Mouse (Mus musculus): ENCODE measurements around the gene Pfkfb4.

Pfkfb4 gene

DNA sequence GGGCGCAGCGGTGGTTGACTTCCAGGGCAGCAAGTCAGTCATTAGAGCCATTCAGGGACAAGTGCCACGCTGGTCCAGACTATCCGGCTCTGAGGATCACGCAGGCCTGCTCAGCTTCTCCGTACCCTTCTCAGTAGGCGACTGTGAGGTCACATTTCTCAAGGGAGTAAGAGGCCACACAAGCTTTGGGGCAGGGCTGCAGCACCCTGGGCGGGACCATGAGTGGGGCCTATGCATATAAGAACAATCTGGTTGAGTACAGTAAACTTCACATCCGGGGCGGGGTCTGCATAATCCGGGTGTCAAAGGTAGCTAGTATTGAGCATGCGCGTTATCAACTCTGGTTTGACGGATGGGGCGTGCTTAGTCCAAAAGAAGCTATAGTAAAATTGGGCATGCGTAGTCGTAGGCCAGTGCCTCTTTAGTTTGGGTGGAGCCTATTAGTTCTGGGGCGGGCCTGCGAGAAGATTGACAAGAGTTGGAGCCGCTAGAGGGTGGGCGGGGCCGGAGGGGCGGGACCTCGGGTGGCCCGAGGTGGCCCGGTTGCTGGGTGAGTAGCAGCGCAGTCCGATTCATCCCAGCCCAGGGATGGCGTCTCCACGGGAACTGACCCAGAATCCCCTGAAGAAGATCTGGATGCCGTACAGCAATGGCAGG is at the start of gene Pfkfb4:
Gene Pfkfb4 (plus strand): TSS at position 351 of the 657 bp plus-strand sequence.
- peak; percentile 99 for DNase-seq

DNA sequence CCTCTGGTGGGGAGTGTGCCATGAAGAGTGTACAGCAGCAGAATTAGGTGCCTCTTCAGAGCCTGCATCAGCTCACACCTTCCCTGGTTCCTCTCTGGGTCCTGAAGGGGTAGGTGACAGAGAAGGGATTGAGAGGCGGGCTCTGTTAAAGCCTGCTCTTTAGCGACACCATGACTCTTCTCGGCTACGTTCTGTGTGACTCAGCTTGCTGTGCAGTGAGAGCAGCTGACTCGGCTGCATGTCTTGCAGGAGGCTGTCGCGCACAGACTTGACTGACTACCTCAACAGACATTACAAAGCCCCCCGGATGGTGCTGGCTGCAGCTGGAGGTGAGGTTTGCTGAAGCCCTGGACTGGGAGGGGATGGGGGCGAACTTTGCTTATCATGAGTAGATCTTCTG is 46.5 kb upstream of the Pfkfb4 start:
- DNase-seq = no peak

DNA sequence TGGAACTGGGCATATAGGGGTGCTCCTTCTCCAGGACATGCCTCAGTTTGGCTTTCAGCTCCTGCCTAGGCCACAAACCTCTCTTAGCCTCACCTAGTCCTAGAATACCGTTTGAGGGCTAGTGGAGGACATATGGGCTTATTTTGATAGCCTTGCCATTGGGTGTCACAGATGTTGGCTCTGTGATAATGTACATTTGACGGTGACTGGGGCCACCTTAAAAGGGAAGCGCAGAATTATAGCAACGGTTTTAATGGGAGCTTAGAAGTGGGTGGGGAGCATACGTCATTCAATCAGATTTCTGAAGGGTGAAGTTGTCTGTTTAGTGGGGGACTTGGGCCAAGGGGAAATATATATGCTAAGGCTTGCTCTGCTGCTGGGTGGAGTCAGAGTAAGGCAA is 46.0 kb upstream of the Pfkfb4 start:
- DNase-seq = no peak

DNA sequence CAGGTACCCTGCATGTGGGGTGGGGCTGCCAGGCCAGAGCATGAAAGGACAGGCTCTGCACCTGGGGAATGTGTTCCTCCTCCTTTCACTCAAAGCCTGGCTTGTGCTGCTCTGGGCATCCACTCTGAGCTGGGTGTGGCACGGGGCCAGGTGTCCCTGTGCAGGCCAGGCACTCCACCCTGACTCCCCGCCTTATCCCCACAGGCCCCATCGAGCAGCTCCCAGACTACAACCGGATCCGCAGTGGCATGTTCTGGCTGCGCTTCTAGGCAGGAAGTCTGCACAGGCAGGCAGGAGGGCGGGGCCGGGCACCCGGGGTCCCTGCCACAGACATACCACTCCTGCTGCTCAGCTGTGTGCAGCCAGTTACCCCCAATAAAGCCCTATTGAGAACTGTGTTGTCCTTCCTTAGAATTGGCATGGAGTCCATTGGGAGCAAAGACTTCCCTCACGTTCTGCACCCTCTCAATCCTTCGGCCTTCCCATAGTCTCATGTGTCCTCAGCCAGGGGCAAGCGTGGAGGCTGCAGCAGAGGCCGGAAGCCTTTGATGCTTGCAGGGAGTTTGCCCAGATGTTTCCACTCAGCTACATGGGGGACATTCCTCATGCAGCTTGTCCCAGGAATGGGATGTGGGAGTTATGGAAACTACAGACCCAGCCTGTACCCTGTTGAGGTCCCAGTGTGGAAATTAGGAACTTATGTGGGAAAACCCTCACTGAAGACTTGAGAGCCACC is 42.2 kb upstream of the Pfkfb4 start:
- DNase-seq = peak; percentile 67

DNA sequence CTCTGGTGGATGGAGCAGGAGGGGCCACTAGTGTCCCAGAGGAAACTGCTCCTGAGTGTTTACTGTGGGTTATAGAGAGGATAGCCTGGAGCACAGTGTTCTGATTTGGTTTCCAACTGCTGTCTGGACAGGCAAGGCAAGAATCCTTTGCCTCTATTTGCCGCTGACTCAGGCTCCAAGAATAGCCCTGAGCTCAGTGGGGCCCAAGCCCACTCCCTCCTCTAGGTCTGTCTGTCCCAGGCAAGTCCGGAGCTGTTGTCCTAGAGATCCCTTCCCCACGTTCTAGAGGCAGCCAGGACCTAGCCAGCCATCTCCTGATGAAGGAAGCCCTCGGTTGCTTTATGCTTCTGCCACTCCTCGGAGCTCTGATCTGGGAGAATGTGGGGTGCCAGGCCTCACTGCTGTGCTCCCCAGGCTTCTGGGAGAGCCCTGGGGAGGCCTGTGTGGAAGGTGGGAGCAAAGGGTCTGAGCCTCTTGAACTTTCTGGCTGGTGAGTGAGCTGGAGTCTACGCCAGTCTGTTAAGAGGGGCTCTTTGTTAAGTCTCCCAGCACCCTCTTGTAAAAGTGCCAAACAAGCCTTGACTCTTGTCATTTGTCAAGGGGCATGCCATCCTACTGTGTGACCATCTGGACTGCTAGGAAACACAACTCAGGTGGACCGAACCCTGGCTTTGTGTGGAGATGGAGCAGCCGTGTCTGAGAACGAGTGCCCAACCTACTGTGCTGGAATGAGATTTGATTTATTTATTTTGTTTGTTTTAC is 41.4 kb upstream of the Pfkfb4 start:
- DNase-seq = no peak

DNA sequence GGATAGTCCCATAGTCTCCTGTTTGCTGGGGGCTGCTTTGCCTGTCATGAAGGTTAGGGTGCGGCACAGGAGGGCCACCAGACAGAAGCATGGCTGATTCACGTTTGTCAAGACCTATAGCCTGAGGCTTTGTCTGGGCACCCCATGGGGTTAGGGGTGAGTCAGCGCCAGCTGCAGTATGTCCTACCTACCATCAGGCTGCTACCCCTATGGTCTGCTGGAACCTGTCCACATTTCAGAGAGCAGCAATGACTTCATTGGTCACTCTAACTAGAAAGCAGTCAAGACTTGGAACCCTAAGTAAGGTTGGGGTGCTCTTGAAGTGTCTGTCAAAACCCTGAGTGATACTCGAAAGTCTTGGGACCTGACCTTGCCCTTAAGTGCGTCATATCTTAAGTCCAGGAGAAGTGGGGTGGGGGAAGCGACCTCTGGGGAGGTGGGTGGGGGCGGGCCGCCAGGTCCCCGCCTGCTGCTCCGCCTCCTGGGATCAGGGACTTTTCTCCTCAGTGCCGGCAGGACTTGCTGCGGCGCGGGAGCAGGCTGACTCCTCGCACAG is 38.4 kb upstream of the Pfkfb4 start, which contains the start of gene Col7a1:
Gene Col7a1 (plus strand): TSS at position 506 of the 556 bp plus-strand sequence.
- DNase-seq = no peak

DNA sequence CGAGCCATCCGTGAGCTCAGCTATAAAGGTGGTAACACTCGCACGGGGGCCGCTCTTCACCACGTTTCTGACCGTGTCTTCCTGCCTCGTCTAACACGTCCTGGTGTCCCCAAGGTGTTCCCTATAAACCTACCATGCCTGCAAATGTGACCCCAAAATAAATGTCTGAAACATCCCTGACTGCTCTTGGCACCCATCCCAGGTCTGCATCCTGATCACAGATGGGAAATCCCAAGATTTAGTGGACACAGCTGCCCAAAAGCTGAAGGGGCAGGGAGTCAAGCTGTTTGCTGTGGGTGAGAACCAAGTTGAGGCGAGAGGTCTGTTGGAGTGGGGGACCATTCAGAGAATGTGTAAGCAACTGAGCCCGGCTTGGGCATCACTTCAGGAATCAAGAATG is 36.3 kb upstream of the Pfkfb4 start:
- DNase-seq = no peak

DNA sequence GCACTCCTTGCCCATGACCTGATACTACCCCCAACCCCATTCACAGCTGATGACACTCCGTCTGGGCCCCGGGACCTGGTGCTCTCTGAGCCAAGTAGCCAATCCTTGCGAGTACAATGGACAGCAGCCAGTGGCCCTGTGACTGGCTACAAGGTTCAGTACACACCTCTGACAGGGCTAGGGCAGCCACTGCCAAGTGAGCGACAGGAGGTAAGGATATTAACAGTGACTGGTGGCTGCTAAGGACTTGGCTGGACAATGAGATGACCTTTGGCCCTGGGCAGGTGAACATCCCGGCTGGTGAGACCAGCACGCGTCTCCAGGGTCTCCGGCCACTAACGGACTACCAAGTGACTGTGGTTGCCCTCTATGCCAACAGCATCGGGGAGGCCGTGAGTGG is 35.7 kb upstream of the Pfkfb4 start:
- DNase-seq = no peak

DNA sequence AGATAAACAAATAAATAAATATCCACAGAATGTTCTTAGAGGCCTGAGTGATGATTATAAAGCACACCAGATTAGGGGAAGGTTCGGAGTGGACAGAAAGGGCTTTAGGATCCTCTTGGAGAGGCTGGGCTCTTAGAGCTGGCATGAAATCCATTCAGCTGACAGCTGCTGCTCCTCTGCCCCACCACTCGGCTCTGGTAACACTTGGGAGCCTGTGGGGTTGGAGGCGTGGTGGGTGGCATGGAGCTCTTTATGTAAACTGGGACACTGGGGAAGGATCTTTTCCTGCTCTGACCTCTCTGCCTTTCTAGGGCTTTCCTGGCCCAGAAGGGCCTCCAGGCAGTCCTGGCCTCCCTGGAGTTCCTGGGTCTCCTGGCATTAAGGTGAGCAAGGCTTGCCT is 28.0 kb upstream of the Pfkfb4 start:
- no peak for DNase-seq

DNA sequence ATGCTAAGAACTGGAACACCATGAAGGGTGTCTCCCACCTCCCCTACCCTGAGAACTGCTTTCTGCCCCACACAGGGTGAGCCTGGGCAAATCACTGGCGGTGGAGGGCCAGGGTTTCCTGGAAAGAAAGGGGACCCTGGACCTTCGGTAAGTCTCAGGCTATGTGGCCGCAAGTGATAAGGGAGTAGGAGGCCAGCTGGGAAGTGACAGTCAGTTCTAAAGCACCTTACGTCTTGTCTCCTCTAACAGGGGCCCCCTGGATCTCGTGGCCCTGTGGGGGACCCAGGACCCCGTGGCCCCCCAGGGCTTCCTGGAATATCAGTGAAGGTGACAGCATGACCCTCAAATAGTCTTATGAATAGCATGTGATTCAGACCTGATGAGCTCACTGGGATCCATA is 27.2 kb upstream of the Pfkfb4 start:
- no peak for DNase-seq

DNA sequence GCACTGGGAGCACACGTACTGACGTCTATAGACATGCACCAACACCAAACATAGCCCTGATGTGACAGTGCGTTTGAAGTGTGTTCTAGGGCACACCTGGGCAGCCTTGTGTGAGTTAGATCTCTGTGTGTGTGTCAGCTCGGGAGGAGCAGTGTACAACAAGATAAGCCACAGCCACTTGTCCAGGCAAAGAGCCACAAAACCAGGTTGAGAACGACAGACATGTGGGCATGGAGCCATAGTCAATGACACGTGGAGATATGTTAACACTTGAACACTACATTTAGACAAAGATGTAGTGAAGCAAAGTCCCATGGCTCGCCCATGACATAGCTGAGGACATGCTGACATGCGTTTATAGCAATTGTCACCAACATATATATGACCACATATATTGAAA is 21.0 kb upstream of the Pfkfb4 start:
- DNase-seq = no peak

DNA sequence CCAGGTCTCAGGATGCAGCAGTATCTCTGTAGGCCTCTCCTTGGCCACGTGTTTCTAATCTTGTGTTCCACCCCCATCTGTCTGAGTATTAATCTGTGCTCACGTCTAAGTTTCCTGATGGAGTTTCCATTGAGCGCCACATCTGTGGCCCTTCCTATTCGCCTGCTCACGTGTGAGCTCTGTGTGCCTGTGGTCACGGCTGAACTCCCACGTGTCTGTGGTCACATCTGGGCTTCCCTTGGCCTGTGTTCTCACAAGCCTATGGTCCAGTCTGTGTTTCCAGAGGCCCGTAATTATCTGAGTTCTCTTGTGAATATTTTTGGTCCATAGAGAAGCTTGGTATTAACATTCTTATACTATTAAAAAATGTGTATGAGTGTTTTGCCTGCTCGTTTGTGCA is 15.1 kb upstream of the Pfkfb4 start:
- no peak for DNase-seq

DNA sequence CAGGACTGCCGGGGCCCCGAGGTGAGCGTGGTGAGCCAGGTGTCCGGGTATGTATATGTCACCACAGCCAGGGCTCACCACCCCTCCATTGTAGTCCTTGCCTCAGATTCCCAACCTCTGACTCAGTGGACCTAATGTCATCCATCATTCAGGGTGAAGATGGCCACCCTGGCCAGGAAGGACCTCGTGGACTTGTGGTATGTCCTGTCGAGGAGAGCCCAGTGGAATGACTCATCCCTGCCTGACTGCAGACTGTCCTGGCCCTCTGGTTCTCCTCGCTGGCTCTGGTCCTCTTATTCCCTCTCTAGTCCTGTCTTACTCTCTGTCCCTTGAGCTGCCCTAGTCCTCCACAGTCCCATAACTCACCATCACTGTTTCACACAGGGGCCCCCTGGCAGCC is 13.6 kb upstream of the Pfkfb4 start:
- no peak for DNase-seq

DNA sequence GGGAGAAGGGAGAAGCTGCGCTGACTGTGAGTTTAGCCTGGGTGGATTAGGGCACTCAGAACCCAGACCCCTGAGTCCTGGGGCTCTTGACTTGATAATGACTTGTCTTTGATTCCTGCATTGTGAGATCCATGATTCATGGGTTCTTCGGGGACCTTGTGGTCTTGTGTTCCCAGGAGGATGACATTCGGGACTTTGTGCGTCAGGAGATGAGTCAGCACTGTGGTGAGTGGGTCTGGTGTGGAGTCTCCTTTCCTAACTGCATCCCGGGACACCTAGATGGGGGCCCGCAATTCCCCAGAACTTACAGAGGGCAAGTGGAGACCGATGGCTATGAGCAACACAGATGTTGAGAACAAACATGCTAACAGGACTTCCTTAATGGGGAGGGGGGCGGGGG is 9.1 kb upstream of the Pfkfb4 start:
- no peak for DNase-seq

DNA sequence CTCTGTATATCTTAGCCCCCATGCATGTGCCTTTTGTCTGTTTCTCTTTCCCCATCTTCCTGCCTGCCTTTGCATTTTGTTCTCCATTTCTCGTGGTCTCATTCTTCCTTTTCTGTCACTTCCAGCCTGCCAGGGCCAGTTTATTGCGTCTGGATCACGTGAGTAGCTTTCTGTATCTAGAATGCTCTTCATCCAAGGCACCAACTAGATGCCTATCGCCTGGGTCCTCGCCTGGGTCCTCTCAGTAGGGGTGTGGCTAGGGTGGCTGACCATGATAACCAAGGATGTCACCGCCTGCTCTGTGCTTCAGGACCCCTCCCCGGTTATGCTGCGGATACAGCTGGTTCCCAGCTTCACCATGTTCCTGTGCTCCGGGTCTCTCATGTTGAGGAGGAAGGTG is 8.4 kb upstream of the Pfkfb4 start:
- DNase-seq = no peak

DNA sequence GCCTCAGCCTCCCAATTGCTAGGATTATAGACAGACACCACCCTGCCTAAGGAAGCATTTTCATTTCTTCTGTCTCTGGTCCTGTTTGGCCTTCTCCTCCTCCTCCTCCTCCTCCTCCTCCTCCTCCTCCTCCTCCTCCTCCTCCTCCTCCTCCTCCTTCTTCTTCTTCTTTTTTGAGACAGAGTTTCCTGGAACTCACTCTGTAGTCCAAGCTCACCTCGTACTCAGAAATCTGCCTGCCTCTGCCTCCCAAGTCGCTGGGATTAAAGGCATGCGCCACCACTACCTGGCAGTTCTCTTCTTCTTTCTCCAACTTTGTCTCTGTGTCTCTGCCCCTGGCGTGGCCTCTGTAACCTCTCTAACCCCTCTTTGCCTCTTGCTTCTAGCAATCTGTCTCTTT is 5.9 kb upstream of the Pfkfb4 start, which contains the start of gene Ucn2:
Gene Ucn2 (plus strand): TSS at position 301 of the 400 bp plus-strand sequence.
- DNase-seq = no peak

DNA sequence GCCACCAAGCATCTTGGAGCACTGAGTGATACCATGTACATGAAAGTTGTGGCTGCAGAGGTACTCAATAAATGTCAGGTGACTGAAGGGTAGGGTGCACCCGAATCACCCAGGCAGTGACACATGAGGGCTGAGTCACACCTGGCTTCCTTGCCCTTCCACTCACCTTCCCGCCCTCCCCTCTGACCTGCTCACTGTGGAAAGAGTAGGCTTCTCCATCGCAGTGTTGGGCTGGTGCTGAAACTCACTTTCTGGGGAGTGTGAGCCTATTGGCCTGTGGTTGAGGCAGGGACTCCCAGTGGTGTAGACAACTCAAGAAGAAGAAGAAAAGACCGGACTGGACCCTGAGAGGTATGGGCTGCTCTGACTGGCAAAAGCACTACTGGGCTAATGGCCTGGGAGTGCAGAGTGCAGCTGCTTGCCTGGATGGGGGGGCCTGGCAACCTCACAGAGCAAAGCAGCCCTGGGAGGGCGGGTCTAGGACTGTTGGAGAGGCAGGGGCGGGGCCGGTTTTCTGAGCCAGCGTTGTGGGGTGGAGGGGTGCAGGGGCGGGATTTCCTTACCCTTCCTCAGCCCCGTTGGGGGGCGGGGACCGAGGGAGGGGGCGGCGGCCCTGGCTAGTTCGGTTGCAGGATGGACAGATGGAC is 3.8 kb upstream of the Pfkfb4 start:
- peak; percentile 46 for DNase-seq

DNA sequence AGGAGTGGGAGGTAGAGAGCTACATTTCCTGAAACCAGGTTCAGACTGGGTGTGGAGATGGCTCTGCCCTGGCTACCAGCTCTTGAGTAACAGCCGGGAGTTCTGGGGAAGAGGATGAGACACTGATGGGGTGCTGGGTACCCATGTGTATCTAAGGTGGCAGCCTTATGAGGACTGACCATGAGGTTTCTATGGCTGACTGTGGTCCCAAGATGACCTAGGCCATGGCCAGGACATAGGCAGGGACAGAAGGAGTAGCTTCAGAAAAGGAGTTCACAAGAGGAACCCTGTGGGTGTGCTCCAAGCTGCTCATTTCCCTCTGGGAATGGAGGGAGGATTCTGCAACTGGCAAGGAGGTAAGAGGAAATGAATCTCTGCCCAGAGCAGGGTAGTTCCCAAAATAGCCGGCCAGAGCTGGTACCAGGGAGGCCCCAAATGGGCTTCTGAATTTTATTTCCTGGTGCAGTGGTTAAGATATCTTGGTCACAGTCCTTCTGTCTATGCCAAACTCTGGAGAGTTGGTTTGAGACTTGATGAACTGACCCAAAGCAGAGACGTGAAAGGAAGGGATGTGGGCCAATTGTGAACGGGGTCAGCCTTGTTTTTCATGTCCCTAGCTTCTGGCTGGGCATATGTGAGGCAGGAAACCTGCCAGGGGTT is 1.6 kb upstream of the Pfkfb4 start:
- DNase-seq = no peak

DNA sequence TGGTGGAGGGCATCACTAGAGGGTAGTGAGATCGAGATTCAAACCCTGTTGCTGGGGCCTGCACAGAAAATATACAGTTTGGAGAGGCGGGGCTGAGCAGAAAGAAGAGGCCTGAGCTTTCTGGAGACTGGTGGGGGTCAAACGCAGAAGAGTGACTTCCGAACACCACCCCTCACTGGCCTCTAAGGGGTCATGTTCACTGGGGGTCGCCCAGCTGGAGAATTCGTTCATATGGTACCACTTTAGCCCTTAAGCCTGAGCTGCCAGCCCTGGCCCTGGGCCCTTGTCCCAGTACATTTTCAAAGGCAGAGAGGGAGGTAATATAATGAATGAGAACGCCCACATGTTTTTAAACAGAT is 1.1 kb upstream of the Pfkfb4 start:
- no peak for DNase-seq

DNA sequence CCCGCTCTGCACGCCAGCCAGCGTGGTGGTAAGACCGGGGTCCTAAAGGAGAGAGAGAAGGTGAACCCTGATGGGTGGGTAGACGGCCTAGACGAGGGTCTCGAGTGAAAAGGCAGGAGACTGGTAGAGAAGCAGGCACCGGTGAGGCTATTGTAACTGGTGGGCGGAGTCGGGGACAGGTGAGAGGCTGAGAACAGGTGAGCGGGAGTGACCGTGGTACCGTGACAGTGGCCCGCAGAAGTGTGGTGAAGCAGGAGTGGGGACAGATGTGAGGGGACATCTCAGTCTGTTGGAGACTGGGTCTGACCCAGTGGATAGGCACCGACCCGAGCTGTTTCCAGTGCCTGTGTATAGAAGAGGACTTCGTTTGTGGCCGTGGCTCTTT is 499 bp downstream of the Pfkfb4 start:
- no peak for DNase-seq

DNA sequence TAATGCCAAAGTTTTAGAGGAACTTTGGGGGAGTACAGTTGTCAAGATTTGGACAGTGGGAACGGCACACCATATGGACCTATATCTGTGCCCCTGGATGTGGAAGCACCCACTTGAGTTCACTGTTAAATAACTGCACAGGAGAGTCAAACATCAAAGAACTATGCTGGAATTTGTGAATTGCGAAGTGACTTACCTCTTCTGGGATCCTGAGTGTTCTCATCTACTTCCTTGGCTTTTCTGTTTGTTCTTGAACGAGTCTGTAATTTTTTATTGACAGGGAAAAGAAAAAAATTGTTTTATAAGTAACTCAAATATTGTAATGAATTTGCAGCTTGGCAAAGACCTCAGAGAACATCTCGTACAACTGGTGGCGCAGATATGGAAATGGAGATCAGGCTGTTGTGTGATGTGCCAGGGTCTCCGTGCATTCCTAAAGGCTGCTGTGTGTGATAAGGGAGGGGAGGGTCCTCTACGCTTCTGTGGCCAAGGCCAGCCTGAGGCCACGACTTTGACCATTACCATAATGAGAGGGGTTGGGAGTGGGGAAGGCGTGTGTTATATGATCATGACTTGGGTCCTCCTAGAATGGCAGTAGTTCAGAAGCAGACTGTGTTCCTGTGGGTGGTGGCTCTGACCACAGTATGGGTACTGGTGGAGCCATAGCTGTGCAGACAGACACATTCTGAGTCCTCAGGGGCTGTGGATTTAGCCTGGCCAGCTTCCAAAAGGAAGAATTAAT is 1.2 kb downstream of the Pfkfb4 start:
- no peak for DNase-seq

DNA sequence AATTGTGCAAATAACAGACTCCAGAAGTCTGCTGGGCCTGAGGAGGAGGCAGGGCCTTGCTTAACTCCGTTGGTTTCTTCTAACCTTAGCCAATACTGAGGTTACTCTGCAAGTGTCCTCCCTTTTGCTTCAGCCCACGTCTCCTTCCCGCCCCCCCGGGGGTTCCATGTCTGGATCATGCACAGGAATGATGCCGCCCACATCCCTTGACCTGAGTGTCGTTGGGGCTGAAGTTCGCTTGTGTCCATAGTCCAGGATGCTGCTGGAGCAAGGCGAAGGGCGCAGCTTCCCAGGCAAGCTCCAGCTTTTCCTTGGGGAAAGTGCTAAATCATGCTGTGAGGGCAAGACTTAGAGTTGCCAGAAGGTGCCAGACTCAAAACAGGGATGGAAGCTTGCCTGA is 4.8 kb downstream of the Pfkfb4 start:
- DNase-seq = peak; percentile 76
